Mouse (Mus musculus): ENCODE measurements around the gene Cdipt. TPM values are rescaled to one million over a fixed set of nuclear protein-coding genes. Genes with fewer than 3 reads are reported as not detected.
A peak's percentile ranks its signal among the peaks of the same experiment; 100 is the strongest.

Gene Cdipt
- total and polyA plus RNA-seq, 3 experiments: 98.4 to 151 TPM; not detected in 1

DNA sequence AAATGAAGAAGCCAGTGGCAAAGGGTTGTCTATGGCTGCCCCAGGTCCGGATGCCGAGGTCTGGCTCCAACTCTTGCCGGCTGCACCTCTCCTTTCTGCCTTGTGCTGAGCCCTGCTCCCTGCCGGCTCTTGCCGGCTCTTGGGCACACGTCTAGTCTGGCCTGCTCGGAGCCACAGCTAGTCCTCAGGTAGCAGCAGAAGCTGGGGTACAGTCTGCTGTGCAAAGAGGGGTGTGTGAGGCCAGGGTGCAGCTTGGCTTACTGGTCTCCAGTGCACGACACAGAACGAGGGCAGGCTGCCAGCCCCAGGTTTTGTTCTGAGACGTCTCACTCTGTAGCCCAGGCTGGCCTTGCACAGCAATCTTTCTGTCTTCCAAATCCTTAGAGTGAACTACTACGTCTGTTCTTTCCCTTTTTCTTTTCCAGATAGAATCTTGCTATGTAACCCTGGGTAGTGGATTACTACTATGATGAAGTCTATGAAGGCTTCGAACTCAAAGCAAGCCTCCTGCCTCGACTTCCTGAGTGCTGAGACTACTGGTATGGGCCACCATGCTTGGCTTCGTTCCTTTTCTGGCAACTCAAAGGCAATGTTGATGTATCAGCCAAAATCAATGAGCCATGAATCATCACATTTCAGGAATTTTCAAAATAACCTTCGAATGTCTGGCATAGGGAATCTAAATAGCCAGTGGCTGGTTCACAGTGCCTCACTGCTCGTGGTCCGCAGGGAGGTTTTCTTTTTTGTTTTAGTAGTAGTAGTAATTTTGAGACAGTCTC, 33.8 kb downstream of the Cdipt start:
- no peak for DNase-seq (ENCODE audit: low read depth, low spot score)
- H3K9ac ChIP-seq (ENCODE audit: control insufficient read depth, low read depth, low read length, poor library complexity, severe bottlenecking): peak overlapping the region; percentile 68
- peaks cover 10 to 33% of the 10 kb centered on the region in 2 experiments for H3K4me1 ChIP-seq (ENCODE audit: control insufficient read depth in 1 of 2, insufficient read depth in 2 of 2, low read length in 2 of 2)
- H3K9me3 ChIP-seq (replicated peaks; ENCODE audit: insufficient read depth, low read length): no peaks in the 10 kb centered on the region
- peaks cover 0 to 24% of the 10 kb centered on the region in 2 experiments; a peak in 2 of 4 replicates for H3K36me3 ChIP-seq (ENCODE audit: control insufficient read depth in 1 of 2, insufficient read depth in 2 of 2, low read length in 2 of 2)
- peak overlapping the region; percentile 91 for H3K27ac ChIP-seq (ENCODE audit: control insufficient read depth, low read depth, low read length)
- H3K79me2 ChIP-seq (ENCODE audit: control insufficient read depth, insufficient read depth, low read length, poor library complexity): peaks cover 17% of the 10 kb centered on the region
- no peak overlapping the region for H3K4me3 ChIP-seq (ENCODE audit: control insufficient read depth in 1 of 2, insufficient read depth in 1 of 2, low read depth in 2 of 2, low read length in 2 of 2)
- TF ChIP-seq GABPA (IDR thresholded peaks at IDR 0.05; ENCODE audit: low read depth, low read length) (no peak), GATA1 (IDR thresholded peaks at IDR 0.05; ENCODE audit: low read depth, low read length) (no peak), NRF1 (IDR thresholded peaks at IDR 0.05; ENCODE audit: insufficient read depth, low read depth, low read length, poor library complexity, severe bottlenecking) (no peak), MAFK (IDR thresholded peaks at IDR 0.05; ENCODE audit: borderline replicate concordance, low read depth, low read length) (no peak), NELFE (IDR thresholded peaks at IDR 0.05; ENCODE audit: low read depth, low read length) (no peak)
- H3K27me3 ChIP-seq (ENCODE audit: control insufficient read depth in 1 of 2, insufficient read depth in 2 of 2, low read length in 2 of 2): no peaks in the 10 kb centered on the region

DNA sequence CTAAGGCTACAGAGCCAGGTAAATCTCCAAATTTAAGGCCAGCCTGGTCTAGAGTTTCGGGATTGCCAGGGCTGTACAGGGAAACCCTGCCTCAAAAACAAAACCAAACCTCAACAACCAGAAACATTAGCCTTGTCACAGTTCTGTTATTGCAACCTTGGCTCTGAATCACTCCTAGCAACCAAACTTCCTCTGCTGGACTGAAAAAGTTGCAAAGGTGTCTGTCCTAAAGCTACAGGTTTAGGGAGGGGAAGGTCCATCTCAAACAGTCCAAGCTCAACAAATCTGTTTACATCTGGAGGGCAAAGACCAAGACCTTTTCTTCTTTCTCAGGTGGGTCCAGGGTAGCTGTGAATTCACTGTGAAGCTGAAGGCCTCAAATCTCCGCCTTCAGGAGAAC, 35.3 kb downstream of the Cdipt start:
- Histone ChIP-seq H3K36me3 (ENCODE audit: control insufficient read depth in 1 of 2, insufficient read depth in 2 of 2, low read length in 2 of 2) (peaks cover 0 to 29% of the 10 kb centered on the region in 2 experiments; a peak in 2 of 4 replicates), H3K9ac (ENCODE audit: control insufficient read depth, low read depth, low read length, poor library complexity, severe bottlenecking) (no peak overlapping the region), H3K4me1 (ENCODE audit: control insufficient read depth in 1 of 2, insufficient read depth in 2 of 2, low read length in 2 of 2) (peaks cover 10 to 36% of the 10 kb centered on the region in 2 experiments), H3K27me3 (ENCODE audit: control insufficient read depth in 1 of 2, insufficient read depth in 2 of 2, low read length in 2 of 2) (no peaks in the 10 kb centered on the region), H3K27ac (ENCODE audit: control insufficient read depth, low read depth, low read length) (no peak overlapping the region), H3K4me3 (ENCODE audit: control insufficient read depth in 1 of 2, insufficient read depth in 1 of 2, low read depth in 2 of 2, low read length in 2 of 2) (no peak overlapping the region), H3K79me2 (ENCODE audit: control insufficient read depth, insufficient read depth, low read length, poor library complexity) (peaks cover 26% of the 10 kb centered on the region), H3K9me3 (replicated peaks; ENCODE audit: insufficient read depth, low read length) (no peaks in the 10 kb centered on the region)
- TF ChIP-seq ETS1 (IDR thresholded peaks at IDR 0.05; ENCODE audit: low read depth, low read length) (no peak), USF1 (IDR thresholded peaks at IDR 0.05; ENCODE audit: low read depth, low read length) (no peak), ZC3H11A (IDR thresholded peaks at IDR 0.05; ENCODE audit: low read depth, low read length) (no peak), NELFE (IDR thresholded peaks at IDR 0.05; ENCODE audit: low read depth, low read length) (no peak), MEF2A (IDR thresholded peaks at IDR 0.05; ENCODE audit: extremely low read depth, insufficient replicate concordance, low read depth, low read length, poor library complexity, severe bottlenecking) (no peak), ZKSCAN1 (IDR thresholded peaks at IDR 0.05; ENCODE audit: low read depth, low read length) (no peak), ZMIZ1 (IDR thresholded peaks at IDR 0.05; ENCODE audit: low read depth, low read length) (no peak), CTCF (IDR thresholded peaks at IDR 0.05 in 2 of 3, conservative IDR thresholded peaks at IDR 0.05 in 1 of 3; ENCODE audit: control insufficient read depth in 1 of 3, insufficient read depth in 1 of 3, low read depth in 2 of 3, low read length in 3 of 3, poor library complexity in 1 of 3, severe bottlenecking in 1 of 3) (no peak), GATA1 (IDR thresholded peaks at IDR 0.05; ENCODE audit: low read depth, low read length) (no peak), CHD2 (IDR thresholded peaks at IDR 0.05; ENCODE audit: low read length) (no peak), TCF12 (IDR thresholded peaks at IDR 0.05; ENCODE audit: low read depth, low read length) (no peak)
- DNase-seq (ENCODE audit: low read depth, low spot score): no peak
